Mouse (Mus musculus) olfactory bulb, adult 2 months (tissue): ENCODE measurements around the gene Adgrv1.

Source experiments
- CTCF ChIP-seq: fragments of 200-500 bp; IDR thresholded peaks from 2 replicates; pipeline ENCODE4 v1.5.1; 2012; ENCODE audit warnings: low read depth, mild to moderate bottlenecking, low read length, moderate library complexity; ENCODE audit not compliant: insufficient read depth
- POLR2A ChIP-seq: fragments of 200-500 bp; IDR thresholded peaks from 2 replicates; pipeline ENCODE4 v1.6.1; 2012; ENCODE audit warnings: mild to moderate bottlenecking, low read depth, low read length, moderate library complexity; ENCODE audit not compliant: insufficient read depth

- TF ChIP-seq CTCF (no peak), POLR2A (no peak)
These were observed 62.6 kb downstream of the Adgrv1 start for GRCm38 (mm10) chr13:81570241-81570821.
